Mouse (Mus musculus) ES-E14 (cell line): ENCODE measurements around the gene Grk2. TPM values are rescaled to one million over a fixed set of nuclear protein-coding genes. Genes with fewer than 3 reads are reported as not detected.

ENCODE experiments used
- DNase-seq: peaks from one replicate; pipeline ENCODE4 v3.0.0-alpha.2; 2013; ENCODE audit warnings: low read depth, low spot score
- H3K27ac ChIP-seq: 2 replicates; pipeline ENCODE4 v1.5.1; 2012; ENCODE audit warnings: low read depth, mild to moderate bottlenecking, low read length, moderate library complexity, mixed read lengths; ENCODE audit not compliant: poor library complexity, insufficient read depth, severe bottlenecking
- H3K36me3 ChIP-seq: 2 replicates; pipeline ENCODE4 v1.6.1; 2012; ENCODE audit warnings: mild to moderate bottlenecking, low read length, moderate library complexity, mixed read lengths; ENCODE audit not compliant: control insufficient read depth, poor library complexity, insufficient read depth, severe bottlenecking
- H3K4me1 ChIP-seq, 2 experiments: fragments of 150-350 bp in 1 of 2; sonication (generic) in 1 of 2; 2 replicates each; pipeline ENCODE4 v1.6.1; 2012; ENCODE audit warnings: low read length in 2 of 2, mild to moderate bottlenecking in 1 of 2, mixed read lengths in 1 of 2; ENCODE audit not compliant: control insufficient read depth in 2 of 2, insufficient read depth in 2 of 2, poor library complexity in 1 of 2
- H3K4me3 ChIP-seq, 2 experiments: fragments of 150-350 bp in 1 of 2; sonication (generic) in 1 of 2; 2 replicates each; pipeline ENCODE4 v1.5.1; 2012; ENCODE audit warnings: low read length in 2 of 2, low read depth in 1 of 2, mild to moderate bottlenecking in 1 of 2, mixed read lengths in 1 of 2; ENCODE audit not compliant: insufficient read depth in 1 of 2, poor library complexity in 1 of 2, severe bottlenecking in 1 of 2
- H3K9ac ChIP-seq: 2 replicates; pipeline ENCODE4 v1.6.1; 2012; ENCODE audit warnings: low read depth, mild to moderate bottlenecking, low read length, mixed read lengths; ENCODE audit not compliant: poor library complexity, insufficient read depth, severe bottlenecking
- H3K9me3 ChIP-seq: fragments of 150-350 bp; sonication (generic); 2 replicates; pipeline ENCODE4 v1.6.1; 2012; ENCODE audit warnings: low read depth, mild to moderate bottlenecking, low read length; ENCODE audit not compliant: control insufficient read depth, insufficient read depth
- CHD2 ChIP-seq: IDR thresholded peaks from 2 replicates; pipeline ENCODE4 v1.6.1; 2014; ENCODE audit warnings: mild to moderate bottlenecking, low read depth, low read length, inconsistent platforms
- HCFC1 ChIP-seq: IDR thresholded peaks from 2 replicates; pipeline ENCODE4 v1.6.1; 2012; ENCODE audit warnings: low read length, inconsistent platforms, borderline replicate concordance; ENCODE audit not compliant: insufficient read depth
- MAFK ChIP-seq: IDR thresholded peaks from 2 replicates; pipeline ENCODE4 v1.6.1; 2014; ENCODE audit warnings: mild to moderate bottlenecking, low read depth, low read length, inconsistent platforms; ENCODE audit not compliant: insufficient read depth
- ZC3H11A ChIP-seq: IDR thresholded peaks from 2 replicates; pipeline ENCODE4 v1.6.1; 2012; ENCODE audit warnings: low read depth, mild to moderate bottlenecking, inconsistent platforms, low read length, borderline replicate concordance
- ZNF384 ChIP-seq: IDR thresholded peaks from 2 replicates; pipeline ENCODE4 v1.6.1; 2012; ENCODE audit warnings: low read depth, low read length, inconsistent platforms
- in situ Hi-C, 2 experiments: fragments of 600-800 bp; cut with MboI; formaldehyde crosslinking; loops; one replicate each; pipeline ENCODE4 v1.15.1; 2025; ENCODE audit warnings: low sequenced_read_pairs in 2 of 2, inconsistent platforms in 1 of 2; ENCODE audit not compliant: unreplicated experiment in 2 of 2
- total RNA-seq: library from RNA; depleted of rRNA; stranded (reverse); fragments of 300-350 nt; gene quantifications from 2 replicates; pipeline ENCODE4 v1.2.3, GENCODE M21; 2012

The Grk2 gene
- total RNA-seq, 1 experiment = 56.1 TPM

- TF ChIP-seq ZNF384 (no peak), CHD2 (no peak), HCFC1 (no peak), ZC3H11A (no peak), MAFK (no peak)
- peak overlapping the region; percentile 37; the same call in 1 of the 2 replicates for H3K27ac ChIP-seq
- peak overlapping the region; percentile 93 for H3K9ac ChIP-seq
- no peaks in the 10 kb centered on the region for H3K36me3 ChIP-seq
- H3K4me1 ChIP-seq = peaks cover 2 to 23% of the 10 kb centered on the region in 2 experiments; a peak in 3 of 4 replicates
- peak overlapping the region; percentile 93 to 97 for H3K4me3 ChIP-seq
- H3K9me3 ChIP-seq = no peaks in the 10 kb centered on the region
- in situ Hi-C loops = no loop called here
- no peak for DNase-seq
Observed at GRCm38 (mm10) chr19:4305491-4306189, 382 bp downstream of the Grk2 start.

GRCm38 (mm10) chr19:4304871-4305321, 1.1 kb downstream of the Grk2 start:
- in situ Hi-C loops = no loop called here
- no peak for TF ChIP-seq MAFK
- no peak for TF ChIP-seq HCFC1
- TF ChIP-seq ZNF384 = no peak
- no peak for TF ChIP-seq CHD2
- no peak for TF ChIP-seq ZC3H11A
- Histone ChIP-seq H3K9ac (no peak overlapping the region), H3K4me1 (peaks cover 6 to 28% of the 10 kb centered on the region in 2 experiments; a peak in 3 of 4 replicates), H3K36me3 (no peaks in the 10 kb centered on the region), H3K27ac (no peak overlapping the region), H3K9me3 (no peaks in the 10 kb centered on the region), H3K4me3 (peak overlapping the region; percentile 93 to 97; a peak in 3 of 4 replicates)
- DNase-seq = no peak

- Histone ChIP-seq H3K27ac (no peak overlapping the region), H3K4me3 (no peak overlapping the region), H3K36me3 (no peaks in the 10 kb centered on the region), H3K9ac (no peak overlapping the region), H3K9me3 (no peaks in the 10 kb centered on the region), H3K4me1 (peaks cover 6 to 29% of the 10 kb centered on the region in 2 experiments; a peak in 3 of 4 replicates)
- in situ Hi-C loops = no loop called here
- TF ChIP-seq ZC3H11A (no peak), CHD2 (no peak), MAFK (no peak), ZNF384 (no peak), HCFC1 (no peak)
- no peak for DNase-seq
Observed at GRCm38 (mm10) chr19:4304251-4304821, 1.7 kb downstream of the Grk2 start.

- in situ Hi-C loops = no loop called here
- no peak for TF ChIP-seq ZC3H11A
- TF ChIP-seq HCFC1 = no peak
- no peak for TF ChIP-seq MAFK
- no peak for TF ChIP-seq CHD2
- TF ChIP-seq ZNF384 = no peak
- Histone ChIP-seq H3K9me3 (no peaks in the 10 kb centered on the region), H3K36me3 (no peaks in the 10 kb centered on the region), H3K4me3 (no peak overlapping the region), H3K9ac (no peak overlapping the region), H3K27ac (no peak overlapping the region), H3K4me1 (peaks cover 6 to 31% of the 10 kb centered on the region in 2 experiments; a peak in 3 of 4 replicates)
- DNase-seq = no peak
Observed at GRCm38 (mm10) chr19:4303640-4303995, 2.4 kb downstream of the Grk2 start.
